Mouse (Mus musculus): Measurements from ENCODE around the gene Limk1. TPM values are rescaled to one million over a fixed set of nuclear protein-coding genes. Genes with fewer than 3 reads are reported as not detected.

Limk1 gene
- total RNA-seq, 2 experiments from 2014 or later, result 11.4 to 30.6 TPM

DNA sequence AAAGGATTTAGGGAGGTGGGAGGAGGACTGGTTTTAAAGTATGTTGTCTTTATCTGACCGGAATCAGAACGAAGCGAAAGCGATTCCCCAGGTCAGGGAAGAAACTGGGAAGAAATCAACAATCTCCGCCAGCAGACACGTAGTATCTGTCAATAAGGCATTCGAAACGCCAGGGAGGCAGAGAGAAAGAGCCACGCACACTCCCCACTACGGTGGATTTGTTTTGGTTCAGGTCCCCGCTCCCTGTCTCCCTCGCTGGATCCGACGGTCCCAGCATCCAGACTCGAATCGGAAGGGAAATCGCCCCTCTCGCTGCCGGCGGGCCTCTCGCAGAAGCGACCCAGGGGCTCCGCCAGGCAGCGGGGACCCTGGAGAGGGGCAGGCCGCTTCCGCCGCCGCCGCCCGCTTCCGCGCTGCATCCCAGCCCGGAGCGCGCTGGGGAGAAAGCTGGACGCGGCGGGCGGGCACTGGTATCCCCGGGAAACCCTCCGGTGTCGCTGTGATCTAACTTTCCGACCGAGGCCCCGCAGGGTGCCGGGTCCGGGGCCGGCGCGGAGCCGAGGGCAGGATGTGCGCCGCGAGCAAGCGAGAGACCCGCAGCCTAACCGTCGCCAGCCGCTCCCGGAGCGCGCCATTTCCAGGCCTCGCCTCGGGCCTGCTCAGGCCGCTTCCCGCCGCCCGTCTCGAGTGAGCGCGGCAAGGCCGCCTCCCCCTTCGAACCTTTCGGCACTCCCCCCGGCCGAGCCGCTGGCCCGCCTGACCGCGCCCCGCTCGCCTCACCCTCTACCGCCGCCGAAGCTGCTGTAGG lies 49.7 kb downstream of the Limk1 start:
- ATAC-seq (replicated peaks; ENCODE audit: poor library complexity, severe bottlenecking), result peak; percentile 7; the same call in 1 of the 2 replicates

DNA sequence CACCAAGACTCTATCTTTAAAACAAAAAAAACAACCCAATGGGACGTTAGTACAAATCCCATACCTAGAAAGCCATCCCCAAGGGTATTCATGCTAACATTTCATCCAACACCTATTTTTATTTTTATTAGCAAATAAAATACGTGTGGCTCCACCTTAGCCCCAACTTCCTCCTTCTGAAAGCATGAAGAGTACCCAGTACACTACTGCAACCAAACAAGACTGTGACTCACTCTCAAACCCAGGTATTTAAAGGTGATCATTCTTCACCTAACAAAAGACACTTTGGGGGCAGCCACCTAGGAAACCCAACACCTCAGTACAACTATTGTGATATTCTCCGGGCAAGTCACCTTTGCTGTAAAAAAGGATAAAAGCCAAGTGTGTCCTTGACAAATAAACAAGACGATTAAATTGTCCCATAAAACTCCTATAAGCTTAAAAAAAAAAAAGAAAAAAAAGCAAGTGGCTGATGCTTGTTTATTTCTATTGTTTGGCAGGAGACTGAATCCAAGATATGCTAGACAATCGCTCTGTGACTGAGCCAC lies 50.5 kb downstream of the Limk1 start:
- ATAC-seq (replicated peaks; ENCODE audit: poor library complexity, severe bottlenecking), result no peak

DNA sequence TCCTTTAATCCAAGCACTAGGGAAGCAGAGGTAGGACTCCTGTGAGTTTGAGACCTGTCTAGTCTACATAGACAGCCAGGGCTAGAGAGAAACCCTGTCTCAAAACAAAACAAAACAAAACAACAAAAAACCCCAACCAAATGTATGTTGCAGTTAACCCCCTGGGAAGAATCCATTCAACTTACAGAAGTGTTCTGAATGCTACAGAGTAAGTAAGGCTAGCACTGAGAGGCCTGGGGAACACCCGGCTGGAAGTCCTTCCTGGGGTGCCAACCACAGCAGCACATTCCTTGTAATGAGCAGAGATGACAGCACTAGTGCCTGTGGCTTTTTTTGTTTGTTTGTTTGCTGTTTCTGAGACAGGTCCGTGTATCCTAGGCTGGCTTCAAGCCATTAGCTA lies 55.6 kb downstream of the Limk1 start:
- no peak for ATAC-seq (replicated peaks; ENCODE audit: poor library complexity, severe bottlenecking)

DNA sequence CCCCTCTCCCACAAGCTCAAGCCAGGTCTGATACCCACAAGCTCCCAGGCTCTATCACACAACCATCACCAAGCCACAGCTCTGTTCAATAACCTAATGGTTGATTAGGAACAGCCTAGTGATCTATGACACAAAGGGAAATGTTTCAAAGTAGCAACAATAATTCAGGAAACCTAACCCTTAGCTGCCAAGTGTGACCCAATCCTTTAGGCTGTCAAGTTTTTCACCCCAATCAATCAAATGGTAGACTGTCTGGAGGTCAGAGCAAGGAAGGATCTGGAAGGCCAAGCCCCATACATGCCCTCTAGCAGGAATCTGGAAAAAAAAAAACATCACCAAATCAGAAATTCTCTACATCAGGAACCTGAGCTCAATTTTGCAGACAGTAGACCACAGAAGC lies 57.6 kb downstream of the Limk1 start:
- ATAC-seq (replicated peaks; ENCODE audit: poor library complexity, severe bottlenecking), result no peak

DNA sequence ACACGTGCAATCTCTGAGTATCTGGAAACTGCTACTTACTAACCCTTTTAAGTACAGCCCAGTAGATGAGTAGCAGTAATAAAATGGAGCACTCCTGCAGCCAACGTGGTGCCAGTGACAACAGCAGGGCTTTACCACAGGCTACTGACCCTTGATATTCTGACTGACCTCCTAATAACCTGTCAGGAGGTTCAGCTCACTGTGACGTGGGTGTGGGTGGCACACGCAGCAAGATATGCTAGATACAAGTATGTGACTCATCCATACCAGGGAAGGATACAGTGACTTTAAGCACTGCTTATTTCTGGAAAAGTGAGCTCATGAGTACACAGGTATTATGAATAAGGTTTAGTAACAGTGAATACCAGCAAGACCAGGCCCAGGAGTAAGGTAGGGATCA lies 58.9 kb downstream of the Limk1 start:
- ATAC-seq (replicated peaks; ENCODE audit: poor library complexity, severe bottlenecking), result no peak

DNA sequence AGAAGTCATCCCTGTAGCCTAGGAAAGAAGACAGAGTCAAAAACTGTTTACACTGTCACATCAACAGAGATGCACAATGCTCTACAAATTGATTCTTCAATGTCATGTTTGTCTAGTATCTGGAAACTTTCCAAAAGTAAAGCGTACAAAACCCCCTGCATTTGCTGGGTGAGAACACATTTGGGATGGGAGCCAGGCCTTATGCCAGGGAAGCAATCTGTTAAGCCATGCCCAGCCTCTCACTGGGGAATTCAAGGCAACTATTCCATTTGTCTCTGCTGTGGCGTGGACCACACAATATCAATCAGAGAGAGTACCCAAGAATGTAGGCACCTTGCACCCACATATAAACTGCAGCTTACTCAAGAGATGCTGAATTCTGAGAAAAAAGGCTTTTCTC lies 66.3 kb downstream of the Limk1 start:
- no peak for ATAC-seq (replicated peaks; ENCODE audit: poor library complexity, severe bottlenecking)

DNA sequence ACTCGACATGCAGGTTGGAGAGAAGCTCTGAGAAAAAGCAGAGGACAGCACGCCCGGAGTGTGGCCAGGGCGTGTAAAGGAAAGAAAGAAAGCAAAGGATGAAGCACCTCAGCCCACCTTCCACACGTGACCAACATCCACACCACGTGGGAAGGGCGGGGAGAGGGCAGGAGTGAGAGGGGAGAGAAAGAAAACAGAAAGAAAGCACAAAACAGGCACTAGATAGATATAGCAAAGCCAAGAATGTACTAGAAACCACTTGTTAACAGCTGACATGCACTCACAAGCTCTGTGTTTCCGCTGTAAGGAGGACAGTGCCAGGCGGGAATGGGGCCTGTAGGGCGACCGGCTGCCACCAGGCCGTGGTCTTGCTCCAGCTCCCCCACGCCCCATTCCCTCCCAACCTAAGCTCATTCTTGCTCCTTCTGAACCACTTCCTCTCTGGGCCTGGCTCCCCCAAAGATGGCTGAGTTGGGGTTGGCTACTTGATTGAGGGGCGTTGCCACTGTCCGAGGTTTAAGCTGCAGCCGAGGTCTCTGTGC lies 67.2 kb downstream of the Limk1 start:
- ATAC-seq (replicated peaks; ENCODE audit: poor library complexity, severe bottlenecking), result peak; percentile 37

DNA sequence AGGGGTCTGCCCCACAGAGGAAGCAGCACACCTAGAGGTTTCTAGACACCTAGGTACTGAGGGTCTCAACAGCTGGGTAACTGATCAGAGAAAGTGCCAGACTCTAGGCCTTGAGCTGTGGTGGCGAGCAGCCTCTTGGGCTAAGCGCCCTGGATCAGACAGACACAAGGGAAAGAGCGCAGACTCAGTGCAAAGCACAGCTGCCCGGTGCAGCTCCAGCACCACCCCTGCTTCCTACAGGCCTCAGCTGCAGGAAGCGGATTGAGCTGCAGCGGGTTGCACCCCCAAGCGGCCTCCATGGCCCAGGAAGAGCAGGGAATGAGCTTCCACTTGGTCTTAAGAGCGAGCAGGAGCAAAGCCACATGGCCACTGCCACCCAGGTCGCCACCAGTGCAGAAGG lies 67.9 kb downstream of the Limk1 start:
- ATAC-seq (replicated peaks; ENCODE audit: poor library complexity, severe bottlenecking), result no peak

DNA sequence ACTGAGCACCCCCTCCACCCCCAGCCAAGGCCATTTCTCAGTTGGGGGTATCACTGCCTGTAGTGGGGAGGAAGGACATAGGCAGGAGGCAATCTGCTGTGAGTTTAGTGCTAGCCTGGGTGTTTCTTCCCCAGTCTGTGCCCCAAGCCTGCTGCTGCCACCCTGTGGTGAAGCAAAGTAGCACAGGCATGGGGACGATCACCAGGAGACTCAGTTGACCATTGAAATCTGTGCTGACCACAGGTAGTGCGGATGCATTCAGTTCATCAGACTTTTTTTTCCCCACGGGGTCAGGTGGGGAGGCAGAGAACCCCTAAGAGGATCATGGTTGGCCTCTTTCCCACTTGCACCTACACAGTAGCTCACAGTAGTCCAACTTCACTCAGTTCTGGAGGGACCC lies 71.3 kb downstream of the Limk1 start:
- peak; percentile 40 for ATAC-seq (replicated peaks; ENCODE audit: poor library complexity, severe bottlenecking)

DNA sequence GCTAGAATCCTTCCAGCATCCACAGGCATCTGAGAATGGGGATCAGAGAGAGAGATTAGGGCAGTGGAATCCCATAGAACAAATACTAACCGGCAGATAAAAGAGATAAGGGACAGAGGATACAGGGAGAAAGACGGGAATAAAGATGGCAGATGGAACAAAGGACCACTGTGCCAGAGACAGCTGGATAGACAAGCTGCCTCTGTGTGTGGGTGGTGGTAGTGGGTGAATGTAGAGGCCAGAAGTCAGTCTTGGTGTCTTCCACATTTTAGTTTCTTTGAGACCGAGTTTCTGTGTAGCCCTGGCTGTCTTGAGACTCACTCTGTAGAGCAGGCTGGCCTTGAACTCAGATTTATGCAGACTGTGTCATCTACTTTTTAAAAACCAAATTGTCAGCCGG lies 72.6 kb downstream of the Limk1 start:
- no peak; the same call in 1 of the 2 replicates for ATAC-seq (replicated peaks; ENCODE audit: poor library complexity, severe bottlenecking)

DNA sequence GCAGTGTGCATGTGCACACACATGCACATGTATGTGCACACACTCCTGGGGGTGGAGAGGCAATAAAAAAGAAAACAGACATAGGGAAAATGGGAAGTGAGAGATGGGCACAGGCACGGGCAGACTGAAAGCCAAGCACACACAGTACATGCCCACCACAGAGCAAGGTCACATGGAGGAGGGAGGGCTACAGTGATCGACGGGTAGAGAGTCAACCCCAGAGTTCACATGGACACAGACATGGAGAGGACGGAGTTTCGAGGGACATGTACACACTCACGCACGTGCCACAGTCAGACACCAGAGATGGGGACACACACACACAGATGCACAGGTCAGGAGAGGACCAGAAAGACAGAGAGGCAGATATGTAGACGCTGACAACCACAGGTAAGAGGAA lies 73.0 kb downstream of the Limk1 start:
- peak; percentile 53 for ATAC-seq (replicated peaks; ENCODE audit: poor library complexity, severe bottlenecking)

DNA sequence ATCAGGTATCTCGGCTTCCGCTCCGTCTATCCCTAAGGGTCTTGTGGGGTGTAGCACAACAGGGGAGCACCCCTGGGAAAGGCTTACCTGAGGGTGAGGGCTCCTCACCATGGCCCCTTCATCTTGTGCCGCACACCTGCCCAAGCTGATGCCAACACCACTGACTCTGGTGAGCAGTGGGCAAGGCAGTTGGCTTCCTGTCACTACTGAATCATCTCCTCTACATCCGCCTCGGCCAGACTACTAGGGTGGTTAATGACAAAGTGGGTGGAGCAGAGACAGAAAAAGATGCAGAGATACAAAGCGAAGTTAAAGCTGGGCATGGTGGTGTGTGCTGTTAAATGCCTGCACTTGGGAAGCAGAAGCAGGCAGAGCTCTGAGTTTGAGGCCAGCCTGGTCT lies 73.6 kb downstream of the Limk1 start, which contains the start of gene Lat2:
Lat2 (minus strand) TSS at position 224 of the 400 bp plus-strand sequence.
- ATAC-seq (replicated peaks; ENCODE audit: poor library complexity, severe bottlenecking), result peak; percentile 36

DNA sequence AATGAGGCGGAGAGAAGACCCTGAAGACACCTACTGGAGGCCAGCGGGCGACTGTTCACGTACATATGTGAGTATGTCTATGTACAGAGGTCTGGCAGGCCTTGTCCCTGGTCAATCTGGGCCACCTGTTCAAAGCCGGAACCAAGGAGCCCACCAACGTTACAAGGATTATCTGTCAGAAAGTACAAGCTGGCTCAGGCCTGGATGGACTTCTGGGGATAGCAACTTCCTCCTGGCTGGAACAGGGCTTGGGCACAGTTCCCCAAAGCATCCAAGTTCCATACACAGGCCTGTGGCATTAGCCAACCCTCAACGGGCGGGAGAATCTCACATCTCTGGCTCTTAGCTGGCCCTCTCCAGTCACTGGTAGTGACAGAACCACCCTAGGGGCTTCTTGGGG lies 74.1 kb downstream of the Limk1 start:
- peak; percentile 43 for ATAC-seq (replicated peaks; ENCODE audit: poor library complexity, severe bottlenecking)

DNA sequence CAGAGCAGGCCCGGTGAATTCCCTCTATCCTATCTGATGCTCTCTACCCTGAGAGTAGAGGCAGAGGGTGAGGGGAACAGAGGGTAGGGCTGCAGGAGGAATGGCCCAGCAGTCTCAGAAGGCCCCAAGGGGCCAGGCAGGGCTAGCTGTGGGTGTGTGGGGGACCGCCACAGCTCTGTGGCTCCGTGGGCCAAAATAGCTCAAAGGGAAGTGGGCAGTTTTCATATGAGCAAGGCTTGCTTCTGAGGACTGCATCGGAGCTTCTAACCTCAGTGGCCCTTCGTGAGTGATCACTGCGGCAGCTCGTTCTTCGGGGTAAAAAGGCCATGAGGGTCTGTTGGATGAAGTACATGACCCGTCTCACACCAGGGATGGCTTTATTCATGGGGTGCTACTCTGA lies 74.7 kb downstream of the Limk1 start:
- ATAC-seq (replicated peaks; ENCODE audit: poor library complexity, severe bottlenecking), result peak; percentile 47

DNA sequence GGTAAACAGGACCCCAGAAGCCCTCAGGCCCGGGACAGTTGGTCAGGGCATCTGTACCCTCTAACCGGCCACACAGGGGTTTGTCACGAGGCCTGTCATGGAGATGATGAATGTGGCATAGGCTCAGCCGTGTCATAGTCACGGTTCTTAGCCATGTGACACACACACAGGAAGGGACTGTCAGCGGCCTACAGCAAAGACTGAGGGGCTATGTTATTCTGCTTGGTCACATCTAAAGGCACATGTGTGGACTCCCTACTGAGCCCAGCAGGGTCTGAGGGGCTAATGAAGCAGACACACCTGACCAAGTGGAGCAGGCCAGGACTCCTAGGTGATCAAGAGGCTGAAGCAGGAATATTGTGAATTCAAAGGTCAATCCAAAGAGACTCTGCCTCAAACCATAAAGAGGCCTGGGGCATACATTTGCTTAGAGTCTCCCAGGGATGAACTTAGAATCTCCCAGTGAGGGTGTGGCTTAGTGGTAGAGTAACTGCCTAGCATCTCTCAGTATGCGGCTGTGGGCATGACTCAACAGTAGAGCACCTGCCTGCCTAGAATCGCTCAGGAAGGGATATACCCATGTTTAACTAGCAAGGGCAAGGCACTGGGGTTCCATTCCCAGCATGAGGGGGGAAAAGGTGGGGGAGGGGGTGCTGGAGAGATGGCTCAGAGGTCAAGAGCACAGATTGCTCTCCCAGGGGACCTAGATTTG lies 76.4 kb downstream of the Limk1 start:
- ATAC-seq (replicated peaks; ENCODE audit: poor library complexity, severe bottlenecking), result no peak

DNA sequence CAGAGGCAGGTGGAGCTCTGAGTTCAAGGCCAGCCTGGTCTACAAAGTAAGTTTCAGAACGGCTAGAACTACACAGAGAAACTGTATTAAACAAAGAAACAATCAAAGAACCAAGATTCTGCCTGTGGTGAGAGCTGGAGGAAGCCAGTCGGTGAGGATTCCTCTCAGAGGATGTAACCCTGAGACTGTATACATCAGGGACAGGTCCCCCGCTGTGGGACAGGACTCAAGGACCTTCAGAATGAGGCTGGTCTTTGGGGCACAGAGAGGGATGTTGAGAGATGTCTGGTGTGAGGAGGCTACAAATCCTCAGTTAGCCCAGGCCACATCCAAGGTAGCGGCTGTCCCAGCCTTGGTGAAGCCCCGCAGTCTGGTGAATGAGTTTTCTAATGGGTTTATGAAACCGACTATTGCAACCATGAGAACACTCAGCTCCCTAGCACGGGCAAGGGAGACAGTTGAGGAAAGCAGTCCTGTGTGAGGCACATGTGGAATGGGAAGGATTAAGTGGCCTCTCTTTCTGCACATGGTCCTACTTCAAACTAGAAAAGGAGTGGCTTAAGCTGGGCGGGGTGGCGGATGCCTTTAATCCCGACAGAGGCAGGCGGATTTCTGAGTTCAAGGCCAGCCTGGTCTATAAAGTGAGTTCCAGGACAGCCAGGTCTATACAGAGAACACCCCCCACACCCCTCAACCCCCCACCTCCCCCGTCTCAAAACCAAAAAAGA lies 78.3 kb downstream of the Limk1 start:
- ATAC-seq (replicated peaks; ENCODE audit: poor library complexity, severe bottlenecking), result no peak

DNA sequence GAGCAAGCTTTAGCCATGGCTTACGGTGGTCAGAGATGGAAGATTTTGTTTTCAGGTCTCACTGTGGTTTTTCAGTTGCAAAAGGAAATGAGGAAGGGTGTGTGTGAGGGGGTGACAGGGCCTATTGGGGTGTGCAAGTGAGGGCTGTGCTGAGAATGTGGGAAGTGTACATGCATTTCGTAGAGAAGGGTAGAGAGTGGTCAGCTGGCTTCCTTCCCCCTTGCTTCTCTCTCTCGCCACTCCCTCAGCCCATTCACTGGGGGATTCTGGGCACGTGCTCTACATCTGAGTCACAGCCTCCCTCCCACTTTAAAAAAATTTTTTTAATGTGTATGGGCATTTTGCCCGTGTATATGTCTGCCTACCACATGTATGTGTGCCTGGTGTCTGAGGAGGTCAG lies 81.3 kb downstream of the Limk1 start:
- peak; percentile 93 for ATAC-seq (replicated peaks; ENCODE audit: poor library complexity, severe bottlenecking)

DNA sequence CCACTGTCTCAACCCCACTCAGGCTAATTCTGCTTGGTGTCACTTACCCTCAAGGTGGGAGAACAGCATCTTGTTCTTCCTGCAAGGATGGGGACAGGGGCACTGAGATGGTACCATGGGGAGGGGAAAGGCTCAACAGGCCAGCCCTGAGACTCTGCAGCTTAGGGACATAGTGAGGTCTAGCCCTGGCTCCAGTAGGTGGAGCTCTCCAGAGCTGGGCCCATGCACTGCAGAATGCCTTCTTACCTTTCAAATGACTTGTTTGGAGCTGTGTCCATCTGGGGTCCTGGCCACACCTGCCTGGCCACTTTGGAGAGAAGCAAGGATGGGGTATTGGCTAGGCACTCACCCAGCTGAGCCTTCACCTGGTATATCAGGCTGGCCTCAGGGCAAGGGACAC lies 82.1 kb downstream of the Limk1 start:
- ATAC-seq (replicated peaks; ENCODE audit: poor library complexity, severe bottlenecking), result no peak
